Mouse (Mus musculus) forebrain, embryonic 10.5 days (tissue): Measurements from ENCODE around the gene Rheb. TPM values are rescaled to one million over a fixed set of nuclear protein-coding genes. Genes with fewer than 3 reads are reported as not detected.
"Not testable (repeated sequence)": the region's sequence is repeated elsewhere in the genome, so short reads cannot be mapped to it uniquely, and the experiment has no call there.

ENCODE experiments used
- DNase-seq: peaks from one replicate; pipeline ENCODE4 v3.0.0-alpha.2; 2017; ENCODE audit warnings: low spot score; ENCODE audit errors: extremely low spot score
- H3K27ac ChIP-seq: fragments of 300-500 bp; sonication (generic); 2 replicates; pipeline ENCODE4 v1.5.1; 2016; ENCODE audit warnings: mild to moderate bottlenecking
- H3K27me3 ChIP-seq: fragments of 300-500 bp; sonication (generic); 2 replicates; pipeline ENCODE4 v1.6.1; 2016; ENCODE audit warnings: mild to moderate bottlenecking; ENCODE audit not compliant: poor library complexity, severe bottlenecking
- H3K36me3 ChIP-seq: fragments of 300-500 bp; sonication (generic); replicated peaks from 2 replicates; pipeline ENCODE4 v1.6.1; 2016; ENCODE audit warnings: mild to moderate bottlenecking, moderate library complexity
- H3K4me1 ChIP-seq: fragments of 300-500 bp; sonication (generic); 2 replicates; pipeline ENCODE4 v1.6.1; 2016
- H3K4me3 ChIP-seq: fragments of 300-500 bp; sonication (generic); 2 replicates; pipeline ENCODE4 v1.5.1; 2016; ENCODE audit warnings: mild to moderate bottlenecking, moderate library complexity
- H3K9me3 ChIP-seq: fragments of 300-500 bp; sonication (generic); 2 replicates; pipeline ENCODE4 v1.6.1; 2016; ENCODE audit warnings: mild to moderate bottlenecking, moderate library complexity
- WGBS: fragments of 180-500 bp; shearing (Covaris S2); methylation state at CpG from one replicate; pipeline ENCODE4 v1.1.7; 2016; 5-methylcytosine and 5-hydroxymethylcytosine counted together
- polyA plus RNA-seq: library from polyadenylated mRNA; unstranded; fragments of >200 nt; fragmentation: Nextera tagmentation; extraction: Ambion mirVana; gene quantifications from 2 replicates; pipeline ENCODE4 v1.2.1, GENCODE M21; 2016

Rheb gene
- polyA plus RNA-seq, 1 experiment from 2014 or later = 164 TPM

DNA sequence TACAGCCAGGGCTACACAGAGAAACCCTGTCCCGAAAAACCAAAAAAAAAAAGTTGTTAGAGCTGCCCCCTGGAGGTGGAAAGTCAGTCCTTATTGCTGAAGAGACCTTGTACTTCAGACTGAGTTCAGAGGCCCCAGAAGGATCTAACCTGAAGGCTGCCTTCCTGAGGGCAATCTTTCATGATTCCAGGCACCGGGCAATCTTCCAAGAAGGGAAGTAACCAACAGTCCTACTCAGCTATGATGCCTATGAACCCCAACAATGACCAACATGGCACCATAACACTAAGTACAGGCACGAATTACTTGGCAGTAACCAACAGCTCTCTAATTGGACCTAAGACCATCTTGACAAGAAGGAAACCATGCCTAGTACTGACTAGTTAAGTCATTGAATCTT, 14.0 kb downstream of the Rheb start:
- no peak overlapping the region for H3K4me3 ChIP-seq
- no peaks in the 10 kb centered on the region for H3K9me3 ChIP-seq
- no peak overlapping the region for H3K27ac ChIP-seq
- 88% methylated on average over 3 of the region's 3 CpGs for WGBS
- DNase-seq = no peak
- H3K36me3 ChIP-seq = no peaks in the 10 kb centered on the region
- H3K4me1 ChIP-seq = peaks cover 4% of the 10 kb centered on the region; the same call in 1 of the 2 replicates
- no peaks in the 10 kb centered on the region for H3K27me3 ChIP-seq

- Histone ChIP-seq H3K27me3 (no peaks in the 10 kb centered on the region), H3K36me3 (no peaks in the 10 kb centered on the region), H3K4me3 (no peak overlapping the region), H3K9me3 (no peaks in the 10 kb centered on the region), H3K27ac (no peak overlapping the region), H3K4me1 (peaks cover 4% of the 10 kb centered on the region; the same call in 1 of the 2 replicates)
- WGBS = 97% methylated on average over 2 of the region's 2 CpGs
- no peak for DNase-seq
These were observed 15.3 kb downstream of the Rheb start for GRCm38 (mm10) chr5:24827173-24827572.

DNA sequence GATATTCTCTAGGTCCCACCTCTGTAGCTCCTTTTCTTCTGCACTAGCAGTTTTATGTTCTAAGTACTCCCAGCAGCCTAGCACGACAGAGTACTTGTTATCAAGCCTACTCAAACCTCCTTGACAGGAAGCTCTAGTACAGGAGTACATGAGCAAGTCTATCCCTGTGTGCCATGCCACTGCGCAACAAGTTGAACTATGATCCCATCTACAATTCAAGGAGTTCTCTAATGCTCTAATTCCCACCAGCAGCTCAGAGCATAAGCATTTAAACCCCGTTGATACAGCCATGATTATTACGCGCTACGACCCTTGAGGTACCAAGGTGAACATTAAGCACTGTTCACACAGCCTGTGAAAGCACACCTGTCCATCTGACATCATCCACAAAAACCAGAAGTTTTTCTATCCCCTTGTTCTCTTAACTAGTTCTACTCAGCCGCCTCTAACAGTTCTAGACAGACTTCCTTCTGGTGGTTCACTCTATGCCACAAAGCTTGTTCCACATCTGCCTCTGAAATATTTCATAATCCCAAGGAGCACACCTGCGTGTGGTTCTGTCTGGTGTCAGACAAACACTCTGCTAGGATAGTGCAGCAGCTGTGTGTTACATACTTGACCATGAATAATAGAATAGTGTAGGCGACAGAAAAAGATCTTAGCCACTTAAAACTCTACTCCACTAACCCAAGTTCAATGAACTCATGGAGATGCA, 16.2 kb downstream of the Rheb start:
- H3K9me3 ChIP-seq = no peaks in the 10 kb centered on the region
- DNase-seq = no peak
- WGBS = 94% methylated on average over 9 of the region's 9 CpGs
- no peaks in the 10 kb centered on the region for H3K27me3 ChIP-seq
- H3K36me3 ChIP-seq = no peaks in the 10 kb centered on the region
- peaks cover 9% of the 10 kb centered on the region for H3K4me1 ChIP-seq
- no peak overlapping the region for H3K27ac ChIP-seq
- H3K4me3 ChIP-seq = no peak overlapping the region

DNA sequence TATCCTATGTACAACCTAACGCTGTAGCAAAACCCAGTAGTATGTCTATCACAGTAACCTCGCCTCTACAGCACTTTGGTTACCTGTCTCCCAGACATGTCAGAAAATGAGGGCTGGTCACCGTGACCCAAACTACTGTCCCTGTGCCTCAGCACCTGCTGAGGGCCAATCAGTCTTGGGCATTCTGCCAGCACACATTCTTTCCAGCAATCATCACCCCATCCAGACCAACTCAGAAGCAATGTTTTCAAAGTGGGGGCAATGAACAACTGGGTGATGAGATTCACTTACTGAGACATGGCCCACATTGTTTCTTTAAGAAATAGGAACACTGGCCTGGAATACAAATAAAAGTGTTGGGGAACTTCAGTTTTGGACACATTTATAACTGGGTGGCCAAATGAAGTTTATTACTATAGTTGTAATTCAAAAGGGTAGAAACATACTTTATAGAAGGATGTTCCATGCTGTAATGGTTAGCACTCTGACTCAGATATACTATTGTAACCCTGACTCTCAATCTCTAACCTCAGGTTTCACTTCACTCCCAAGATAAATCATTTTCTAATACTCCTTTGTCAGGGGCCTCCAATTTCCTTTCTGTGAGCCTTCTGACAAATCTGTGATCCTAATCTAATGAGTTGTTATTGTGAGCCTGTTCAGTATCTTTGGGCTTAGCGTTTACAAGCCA, 16.9 kb downstream of the Rheb start:
- peaks cover 11% of the 10 kb centered on the region for H3K4me1 ChIP-seq
- H3K4me3 ChIP-seq = no peak overlapping the region
- H3K27me3 ChIP-seq = no peaks in the 10 kb centered on the region
- WGBS = 95% methylated on average over 4 of the region's 4 CpGs
- no peak overlapping the region for H3K27ac ChIP-seq
- DNase-seq = no peak
- H3K9me3 ChIP-seq = no peaks in the 10 kb centered on the region
- no peaks in the 10 kb centered on the region for H3K36me3 ChIP-seq

DNA sequence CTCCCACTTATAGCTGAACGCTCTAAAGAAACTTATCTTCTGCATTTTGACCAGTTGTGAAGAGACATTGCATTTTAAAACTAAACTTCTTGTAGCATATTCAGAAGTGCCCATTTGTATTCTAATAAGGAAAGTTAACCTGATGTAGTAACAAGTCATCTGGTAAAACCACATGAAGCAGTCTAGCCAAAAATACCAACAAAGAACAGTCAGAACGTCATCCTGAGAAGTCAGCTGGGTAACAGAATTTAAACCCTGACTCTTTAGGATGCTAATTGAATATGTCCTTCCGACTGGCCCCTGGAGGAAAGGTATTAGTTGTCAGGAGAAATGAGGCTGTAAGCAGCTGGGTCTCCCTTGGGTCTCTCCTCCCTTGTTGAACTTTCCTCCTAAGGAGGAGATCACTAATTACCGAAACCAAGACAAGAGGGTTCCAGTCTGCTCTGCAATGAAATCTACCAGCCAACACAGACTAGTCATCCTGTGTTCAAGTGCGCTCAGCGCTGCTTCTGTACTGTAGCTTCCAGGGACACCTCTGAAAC, 18.5 kb downstream of the Rheb start:
- DNase-seq = no peak
- Histone ChIP-seq H3K27ac (no peak overlapping the region), H3K9me3 (no peaks in the 10 kb centered on the region), H3K4me3 (no peak overlapping the region), H3K4me1 (peaks cover 11% of the 10 kb centered on the region), H3K27me3 (no peaks in the 10 kb centered on the region), H3K36me3 (peaks cover 7% of the 10 kb centered on the region)
- 86% methylated on average over 6 of the region's 6 CpGs for WGBS

GRCm38 (mm10) chr5:24822781-24823180, 19.6 kb downstream of the Rheb start:
- Histone ChIP-seq H3K4me1 (peaks cover 11% of the 10 kb centered on the region), H3K27me3 (no peaks in the 10 kb centered on the region), H3K36me3 (peaks cover 10% of the 10 kb centered on the region), H3K27ac (no peak overlapping the region), H3K4me3 (no peak overlapping the region), H3K9me3 (no peaks in the 10 kb centered on the region)
- 86% methylated on average over 3 of the region's 3 CpGs for WGBS
- DNase-seq = no peak

DNA sequence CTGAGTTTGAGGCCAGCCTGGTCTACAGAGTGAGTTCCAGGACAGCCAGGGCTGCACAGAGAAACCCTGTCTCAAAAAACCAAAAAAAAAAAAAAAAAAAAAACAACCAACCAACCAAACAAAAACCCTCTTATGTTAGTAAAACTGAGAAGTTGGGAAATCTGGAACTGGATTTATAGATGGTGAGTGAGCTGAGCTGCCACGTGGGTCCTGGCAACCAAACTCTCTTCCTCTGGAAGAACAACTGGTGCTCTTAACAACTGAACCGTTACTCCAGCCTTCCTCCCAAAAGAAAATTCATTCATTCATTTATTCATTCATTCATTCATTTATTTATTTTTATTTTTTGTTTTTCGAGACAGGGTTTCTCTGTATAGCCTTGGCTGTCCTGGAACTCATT, 20.2 kb downstream of the Rheb start:
- not testable (repeated sequence) for H3K27ac ChIP-seq, H3K27me3 ChIP-seq, DNase-seq, H3K9me3 ChIP-seq, H3K4me3 ChIP-seq
- Histone ChIP-seq H3K36me3 (peaks cover 14% of the 10 kb centered on the region), H3K4me1 (peaks cover 16% of the 10 kb centered on the region)
- WGBS = 93% methylated on average over 3 of the region's 3 CpGs

DNA sequence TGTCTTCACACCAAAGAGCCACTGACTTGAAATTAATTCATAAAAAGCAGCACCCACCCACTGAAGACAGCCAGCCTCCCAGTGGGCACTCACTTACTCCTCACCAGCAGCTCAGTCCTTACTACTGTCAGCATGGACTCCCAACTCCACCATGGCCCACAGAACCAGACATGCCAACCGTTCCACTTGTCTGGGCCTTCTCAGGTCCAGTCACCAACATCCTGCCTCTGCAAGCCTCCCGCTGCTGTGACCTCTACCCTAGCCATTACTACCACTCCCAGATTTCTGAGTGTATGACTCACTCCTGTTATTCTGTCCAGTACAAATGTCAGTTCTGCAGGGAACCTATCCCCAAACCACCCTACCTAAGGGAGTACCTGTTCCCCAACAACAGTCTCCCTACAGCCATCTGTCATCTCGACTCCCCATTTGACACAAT, 21.0 kb downstream of the Rheb start:
- Histone ChIP-seq H3K9me3 (no peaks in the 10 kb centered on the region), H3K4me1 (peaks cover 18% of the 10 kb centered on the region), H3K36me3 (peaks cover 22% of the 10 kb centered on the region), H3K27ac (0 out of 2 replicates have a peak overlapping the region, but pooled peaks have one; percentile 21), H3K4me3 (no peak overlapping the region), H3K27me3 (no peaks in the 10 kb centered on the region)
- DNase-seq = no peak
- WGBS = 90% methylated on average over 3 of the region's 3 CpGs

DNA sequence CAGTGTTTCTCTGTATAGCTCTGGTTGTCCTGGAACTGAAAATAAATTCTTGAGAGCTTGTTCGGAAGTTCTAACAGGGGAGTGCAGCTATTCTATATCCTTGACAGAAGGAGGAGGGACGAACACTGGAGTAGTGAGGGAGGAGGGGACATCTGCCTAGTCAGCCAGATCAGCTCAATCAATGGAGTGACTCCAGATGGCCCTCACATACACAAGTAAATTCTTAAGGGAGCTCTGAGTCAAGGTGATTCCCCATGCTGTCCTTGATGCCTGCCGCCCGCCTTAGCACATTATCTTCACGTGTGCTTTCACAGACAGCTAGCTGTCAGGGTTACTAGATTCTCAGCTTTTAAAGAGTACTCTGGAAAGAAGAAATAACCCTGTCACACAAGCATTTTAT, 21.8 kb downstream of the Rheb start:
- no peak for DNase-seq

GRCm38 (mm10) chr5:24817191-24817590, 25.2 kb downstream of the Rheb start:
- Histone ChIP-seq H3K27me3 (no peaks in the 10 kb centered on the region), H3K36me3 (peaks cover 65% of the 10 kb centered on the region), H3K4me3 (no peak overlapping the region), H3K4me1 (peaks cover 14% of the 10 kb centered on the region), H3K9me3 (no peaks in the 10 kb centered on the region), H3K27ac (no peak overlapping the region)
- DNase-seq = no peak
- 75% methylated on average over 4 of the region's 4 CpGs for WGBS

More for the DNA sequence above, 21.8 kb downstream of the Rheb start:
- 86% methylated on average over 5 of the region's 5 CpGs for WGBS
- Histone ChIP-seq H3K4me3 (no peak overlapping the region), H3K36me3 (peaks cover 30% of the 10 kb centered on the region), H3K27me3 (no peaks in the 10 kb centered on the region), H3K4me1 (peaks cover 18% of the 10 kb centered on the region), H3K9me3 (no peaks in the 10 kb centered on the region), H3K27ac (no peak overlapping the region)

DNA sequence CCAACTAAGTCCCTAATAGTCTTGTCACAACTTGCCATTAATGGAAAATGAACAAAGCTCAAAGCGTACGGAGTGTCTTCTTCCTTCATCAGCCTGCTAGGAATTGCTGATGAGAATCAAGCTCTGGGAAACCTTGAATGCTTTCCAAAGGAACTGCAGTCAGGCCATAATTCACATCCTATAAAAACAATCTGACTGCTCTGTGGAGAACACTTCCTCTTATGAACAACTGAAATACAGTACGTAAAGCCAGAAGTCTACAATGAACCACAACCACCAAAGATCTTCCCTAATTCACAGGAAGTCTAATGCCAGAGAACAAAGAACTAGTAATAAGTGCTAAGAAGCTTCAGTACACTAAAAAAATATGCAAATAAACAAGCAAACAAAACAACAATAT, 28.5 kb downstream of the Rheb start:
- no peak for DNase-seq
- H3K36me3 ChIP-seq = peaks cover 91% of the 10 kb centered on the region
- no peaks in the 10 kb centered on the region for H3K9me3 ChIP-seq

DNA sequence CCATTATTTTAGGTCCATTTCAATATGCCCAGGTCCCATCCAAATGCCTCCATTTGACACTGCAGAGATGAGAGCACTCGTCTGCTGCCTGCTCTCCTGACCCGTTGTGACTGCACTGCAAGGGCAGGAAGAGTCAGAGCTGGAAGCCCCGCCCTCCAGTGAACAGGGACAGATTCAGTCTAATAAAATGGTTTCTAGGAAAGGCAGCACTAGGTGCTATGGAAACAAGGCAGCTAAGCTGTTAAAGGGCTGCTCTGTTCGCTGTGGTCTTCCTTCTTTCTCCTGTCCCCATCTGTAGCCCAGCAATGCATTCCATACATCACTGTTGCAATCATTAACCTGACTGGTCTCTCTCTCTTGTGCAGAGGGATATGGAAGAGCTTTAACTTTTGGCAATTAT, 29.4 kb downstream of the Rheb start:
- Histone ChIP-seq H3K27ac (no peak overlapping the region), H3K4me1 (peaks cover 6% of the 10 kb centered on the region; the same call in 1 of the 2 replicates), H3K27me3 (no peaks in the 10 kb centered on the region), H3K9me3 (no peaks in the 10 kb centered on the region), H3K4me3 (no peak overlapping the region), H3K36me3 (peaks cover 96% of the 10 kb centered on the region)
- whole genome bisulfite sequencing = 81% methylated on average over 4 of the region's 4 CpGs
- DNase-seq = no peak

More for the DNA sequence above, 28.5 kb downstream of the Rheb start:
- H3K27me3 ChIP-seq = no peaks in the 10 kb centered on the region
- H3K27ac ChIP-seq = no peak overlapping the region
- H3K4me3 ChIP-seq = no peak overlapping the region
- WGBS = 95% methylated on average over 3 of the region's 3 CpGs
- peaks cover 6% of the 10 kb centered on the region; the same call in 1 of the 2 replicates for H3K4me1 ChIP-seq

- DNase-seq = no peak
- WGBS = 87% methylated on average over 6 of the region's 6 CpGs
- Histone ChIP-seq H3K4me3 (no peak overlapping the region), H3K27me3 (no peaks in the 10 kb centered on the region), H3K36me3 (peaks cover 84% of the 10 kb centered on the region), H3K27ac (no peak overlapping the region), H3K9me3 (no peaks in the 10 kb centered on the region), H3K4me1 (no peaks in the 10 kb centered on the region)
These were observed 37.2 kb downstream of the Rheb start for GRCm38 (mm10) chr5:24805222-24805621.
